Mouse (Mus musculus): ENCODE measurements around the gene Ankrd33b. TPM values are rescaled to one million over a fixed set of nuclear protein-coding genes. Genes with fewer than 3 reads are reported as not detected.
A peak's percentile ranks its signal among the peaks of the same experiment; 100 is the strongest.

The Ankrd33b gene
- total RNA-seq, 2 experiments from 2014 or later = 1.6 to 2.1 TPM

- DNase-seq = no peak
Observed at GRCm38 (mm10) chr15:31338656-31339291, 28.8 kb downstream of the Ankrd33b start.

GRCm38 (mm10) chr15:31337983-31338382 is 29.5 kb downstream of the Ankrd33b start:
- no peak for DNase-seq

GRCm38 (mm10) chr15:31337192-31337741 is 30.3 kb downstream of the Ankrd33b start:
- DNase-seq = no peak

- DNase-seq = peak; percentile 15
Observed at GRCm38 (mm10) chr15:31336685-31337084, 30.8 kb downstream of the Ankrd33b start.

- no peak for DNase-seq
Observed at GRCm38 (mm10) chr15:31334829-31335228, 32.7 kb downstream of the Ankrd33b start.

GRCm38 (mm10) chr15:31332541-31333163 is 34.9 kb downstream of the Ankrd33b start:
- DNase-seq = no peak

- no peak for DNase-seq
Observed at GRCm38 (mm10) chr15:31331742-31332141, 35.8 kb downstream of the Ankrd33b start.

GRCm38 (mm10) chr15:31328082-31328614 is 39.4 kb downstream of the Ankrd33b start:
- no peak for DNase-seq

GRCm38 (mm10) chr15:31325660-31326354 is 41.7 kb downstream of the Ankrd33b start:
- DNase-seq = no peak

- no peak for DNase-seq
Observed at GRCm38 (mm10) chr15:31324551-31324950, 43.0 kb downstream of the Ankrd33b start.

GRCm38 (mm10) chr15:31323684-31324083 is 43.8 kb downstream of the Ankrd33b start:
- DNase-seq = no peak

- no peak for DNase-seq
Observed at GRCm38 (mm10) chr15:31320598-31321377, 46.7 kb downstream of the Ankrd33b start.

- DNase-seq = no peak
Observed at GRCm38 (mm10) chr15:31319046-31319445, 48.5 kb downstream of the Ankrd33b start.

GRCm38 (mm10) chr15:31318158-31318955 is 49.2 kb downstream of the Ankrd33b start:
- DNase-seq = no peak

GRCm38 (mm10) chr15:31317056-31317805 is 50.3 kb downstream of the Ankrd33b start:
- no peak for DNase-seq

- DNase-seq = peak; percentile 89
Observed at GRCm38 (mm10) chr15:31315630-31316231, 51.8 kb downstream of the Ankrd33b start.

- DNase-seq = no peak
Observed at GRCm38 (mm10) chr15:31312001-31312400, 55.5 kb downstream of the Ankrd33b start.

- DNase-seq = no peak
Observed at GRCm38 (mm10) chr15:31309526-31309925, 58.0 kb downstream of the Ankrd33b start.

GRCm38 (mm10) chr15:31306726-31307125 is 60.8 kb downstream of the Ankrd33b start:
- no peak for DNase-seq

- no peak for DNase-seq
Observed at GRCm38 (mm10) chr15:31305181-31305580, 62.3 kb downstream of the Ankrd33b start.

Data from adrenal gland, postnatal 10 days (tissue).